Mouse (Mus musculus) lung, postnatal 0 days (tissue): ENCODE measurements around the gene Mef2c.

Experiments
- CTCF ChIP-seq: IDR thresholded peaks from 2 replicates; pipeline ENCODE4 v1.5.1; 2016; ENCODE audit warnings: antibody characterized with exemption, mild to moderate bottlenecking
- EP300 ChIP-seq: IDR thresholded peaks from 2 replicates; pipeline ENCODE4 v1.6.1; 2016; ENCODE audit warnings: antibody characterized with exemption, mild to moderate bottlenecking, control low read depth

DNA sequence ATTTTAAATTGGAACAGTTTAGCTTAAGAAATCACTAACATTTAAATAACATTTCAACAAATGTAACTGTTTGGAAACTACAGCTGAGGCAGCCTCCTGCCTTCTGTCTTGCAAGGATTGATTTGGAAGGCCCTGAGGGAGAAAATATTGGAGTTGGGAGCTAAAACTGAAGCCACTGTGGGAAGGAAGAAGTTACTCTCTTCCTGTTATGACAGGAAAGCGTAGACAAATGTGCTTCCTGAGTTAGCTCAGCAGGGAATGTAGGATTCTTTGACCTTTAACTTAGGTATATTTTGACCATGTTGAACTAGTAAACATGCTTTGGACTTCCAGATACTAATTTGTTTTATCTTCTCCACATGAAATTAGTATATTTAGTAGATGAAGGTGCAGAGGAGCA lies 78.7 kb downstream of the Mef2c start:
- peak; percentile 72 for TF ChIP-seq EP300
- no peak for TF ChIP-seq CTCF
